Mouse (Mus musculus) R1 (cell line): ENCODE measurements around the gene C1galt1c1.

Experiments
- DNase-seq: peaks from one replicate; pipeline ENCODE4 v3.0.0-alpha.2; 2018; ENCODE audit warnings: low read depth, low spot score

Gene C1galt1c1

DNA sequence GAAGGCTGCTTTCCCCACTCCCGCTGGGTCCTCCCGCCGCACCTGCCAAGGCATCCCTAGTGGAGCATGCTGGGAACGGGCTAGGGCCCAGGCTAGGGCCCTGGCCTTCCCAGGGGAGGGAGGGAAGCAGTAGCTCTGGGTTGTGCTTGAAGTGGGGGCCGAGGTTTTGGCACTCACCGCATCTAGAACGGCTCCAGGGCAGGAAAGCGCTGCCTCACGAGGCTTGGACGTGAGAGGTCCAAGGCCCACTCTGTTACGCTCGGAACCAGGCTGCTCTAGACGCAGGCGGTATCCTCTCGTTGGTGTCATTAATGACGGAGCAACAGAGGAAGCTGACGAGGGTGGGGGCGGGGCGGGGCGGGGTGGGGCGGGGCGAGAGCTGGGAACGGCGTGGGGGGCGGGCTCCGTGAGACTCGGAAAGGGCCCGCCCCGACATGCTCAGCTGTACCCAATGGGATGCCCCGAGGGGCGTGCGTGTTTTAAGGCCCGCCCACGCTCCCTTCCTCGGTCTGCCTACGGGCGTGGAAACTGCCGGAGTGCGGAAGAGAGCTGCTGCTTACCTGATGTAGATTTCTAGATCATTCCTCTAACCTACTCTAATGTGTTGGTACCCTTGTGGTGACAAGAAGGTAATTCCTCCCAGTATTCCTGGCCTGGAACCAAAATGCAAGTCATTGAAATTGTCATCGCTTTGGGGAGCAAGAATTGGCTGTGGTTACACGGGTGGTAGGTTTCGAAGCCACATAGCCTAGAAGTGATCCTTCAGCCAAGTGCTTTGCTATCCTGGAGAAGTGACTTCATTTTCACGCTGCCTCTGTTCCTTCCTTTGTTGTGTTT is at the start of gene C1galt1c1:
Gene C1galt1c1, minus strand, starts transcription at position 287 of the 837 bp plus-strand sequence.
- DNase-seq, result peak; percentile 90

DNA sequence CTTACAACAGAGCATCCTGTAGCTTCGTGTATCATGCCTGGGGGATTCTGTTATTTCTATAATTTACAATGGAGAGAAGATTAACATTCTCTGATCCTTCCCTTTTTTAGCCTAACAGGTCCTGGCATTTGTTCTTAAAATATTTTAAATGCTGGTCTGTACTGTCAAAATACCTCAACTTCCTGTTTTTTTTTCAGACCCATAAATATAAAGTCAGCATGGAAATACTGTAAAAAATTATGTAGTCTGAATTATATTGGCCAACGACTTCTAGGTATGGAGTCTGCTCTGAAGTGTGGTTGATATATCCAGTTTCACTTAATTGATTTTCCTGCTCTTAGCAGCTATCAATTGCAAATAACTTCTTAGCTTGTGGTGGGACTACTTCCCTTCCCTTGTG is 47.1 kb upstream of the C1galt1c1 start:
- DNase-seq, result no peak

- no peak for DNase-seq
Measured at GRCm38 (mm10) chrX:38669111-38669903, 34.4 kb upstream of the C1galt1c1 start.

DNA sequence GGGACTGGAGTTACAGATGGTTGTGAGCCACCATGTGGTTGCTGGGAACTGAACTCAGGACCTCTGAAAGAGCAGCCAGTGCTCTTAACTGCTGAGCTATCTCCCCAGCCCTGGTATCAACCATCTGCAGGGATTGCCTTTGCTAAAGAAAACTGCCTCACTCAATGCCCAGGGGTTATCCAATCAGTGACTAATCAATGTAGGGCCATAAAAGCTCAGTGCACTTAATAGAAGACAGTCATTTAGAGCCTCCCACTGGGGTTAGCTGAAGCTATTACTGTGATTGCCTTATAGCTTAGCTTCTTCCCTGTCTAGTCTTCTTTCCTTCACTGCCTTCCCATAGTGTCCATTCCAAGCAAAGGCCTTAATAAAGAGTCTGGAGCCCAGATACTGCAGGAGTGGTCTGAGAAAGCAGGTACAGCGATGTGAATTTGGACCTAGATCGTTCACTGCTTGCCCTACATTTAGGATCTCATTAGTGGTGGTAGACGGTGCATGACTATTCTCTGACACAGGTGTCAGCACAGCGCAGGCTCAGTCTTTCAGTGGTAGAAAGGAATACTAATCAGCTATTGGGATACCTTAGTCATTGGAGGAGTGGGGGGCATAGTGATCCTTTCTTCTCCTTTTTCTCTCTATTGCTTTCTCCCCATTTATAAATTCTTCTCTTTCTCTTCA is 21.5 kb upstream of the C1galt1c1 start:
- no peak for DNase-seq

- DNase-seq, result peak; percentile 33
Measured at GRCm38 (mm10) chrX:38654681-38655080, 19.8 kb upstream of the C1galt1c1 start.

- DNase-seq, result peak; percentile 52
Measured at GRCm38 (mm10) chrX:38653181-38653580, 18.3 kb upstream of the C1galt1c1 start.

DNA sequence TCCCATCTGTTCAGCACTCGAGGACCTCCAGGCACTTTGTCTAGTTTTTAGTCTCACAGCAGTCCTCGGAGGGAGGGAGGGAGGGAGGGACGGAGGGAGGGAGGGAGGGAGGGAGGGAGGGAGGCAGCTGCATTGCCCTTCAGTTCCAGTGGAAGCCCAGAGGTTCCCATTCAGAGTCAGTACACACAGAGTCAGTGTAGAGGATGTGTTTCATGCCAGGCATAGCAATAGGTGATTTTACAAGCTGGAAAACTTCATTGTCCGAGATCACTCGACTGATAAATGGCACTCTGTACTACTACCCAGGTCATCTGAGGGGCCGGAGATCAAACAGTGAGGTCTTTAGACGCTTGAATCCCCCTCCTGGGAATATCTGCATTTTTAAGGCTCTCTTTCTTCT is 16.3 kb upstream of the C1galt1c1 start:
- peak; percentile 27 for DNase-seq

DNA sequence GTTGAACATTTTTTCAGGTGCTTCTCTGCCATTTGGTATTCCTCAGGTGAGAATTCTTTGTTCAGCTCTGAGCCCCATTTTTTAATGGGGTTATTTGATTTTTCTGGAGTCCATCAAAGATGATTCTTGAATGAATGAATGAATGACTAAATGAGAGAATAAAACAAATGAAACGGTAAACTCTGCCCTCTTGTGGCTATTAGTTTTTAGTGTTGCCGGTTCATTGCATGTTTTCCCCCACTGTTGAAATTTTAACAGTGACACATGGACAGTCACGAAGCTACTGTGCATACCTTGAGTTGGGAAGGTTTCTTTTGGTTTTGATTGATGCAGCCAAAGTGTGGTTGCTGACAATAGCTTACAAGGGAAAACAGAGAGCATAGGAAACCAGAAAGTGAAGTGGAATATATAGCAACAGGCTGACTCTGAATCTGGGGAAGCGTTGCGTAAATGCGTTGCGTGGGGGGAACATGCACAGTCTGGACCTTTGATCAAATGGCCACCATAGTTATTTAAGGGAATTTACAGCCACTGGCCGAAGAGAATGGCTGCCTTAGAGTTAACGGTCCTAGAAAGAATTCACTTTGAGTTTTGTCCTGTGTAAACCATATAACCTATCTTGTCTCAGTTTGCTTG is 15.6 kb upstream of the C1galt1c1 start:
- DNase-seq, result peak; percentile 25

DNA sequence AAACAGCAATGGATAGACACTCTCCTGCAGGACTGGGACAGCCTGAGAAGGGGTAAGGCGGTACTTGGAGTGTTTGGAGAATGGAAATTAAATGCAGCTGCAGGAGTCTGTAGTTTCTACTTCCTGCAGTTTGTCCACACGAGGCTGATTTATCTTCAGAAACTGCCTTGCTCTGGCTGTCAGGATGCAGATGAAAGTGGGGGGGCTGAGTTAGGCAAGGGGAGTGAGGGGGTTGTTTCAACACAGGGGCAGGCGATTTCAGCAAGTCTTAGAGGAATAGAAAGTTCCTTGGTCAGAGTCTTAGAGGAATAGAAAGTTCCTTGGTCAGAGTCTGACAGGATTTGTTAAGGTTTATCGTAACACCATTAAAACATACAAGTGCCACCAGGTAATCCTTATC is 7.3 kb upstream of the C1galt1c1 start:
- DNase-seq, result no peak

- no peak for DNase-seq
Measured at GRCm38 (mm10) chrX:38641435-38641834, 6.5 kb upstream of the C1galt1c1 start.

DNA sequence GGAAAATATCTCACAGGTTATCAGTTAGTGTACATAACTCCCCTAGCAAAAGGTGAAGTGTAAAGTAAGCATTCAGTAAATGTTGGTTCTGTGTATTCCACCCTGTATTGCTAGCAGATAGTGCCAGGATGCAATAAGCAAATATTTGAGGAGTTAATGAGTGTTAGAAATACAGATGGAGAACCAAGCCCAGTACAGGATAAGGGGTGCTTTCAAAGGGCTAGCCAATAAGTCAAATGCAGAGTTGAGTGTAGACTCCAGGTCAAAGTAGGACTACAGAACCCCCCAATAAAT is 698 bp upstream of the C1galt1c1 start:
- no peak for DNase-seq

- peak; percentile 20 for DNase-seq
Measured at GRCm38 (mm10) chrX:38600995-38601369, 33.9 kb downstream of the C1galt1c1 start.

GRCm38 (mm10) chrX:38600177-38600994 is 34.5 kb downstream of the C1galt1c1 start, which contains the start of gene Mcts1:
TSS of gene Mcts1 (plus strand) at chrX:38600578.
- DNase-seq, result peak; percentile 98

- no peak for DNase-seq
Measured at GRCm38 (mm10) chrX:38593180-38593889, 41.6 kb downstream of the C1galt1c1 start.

DNA sequence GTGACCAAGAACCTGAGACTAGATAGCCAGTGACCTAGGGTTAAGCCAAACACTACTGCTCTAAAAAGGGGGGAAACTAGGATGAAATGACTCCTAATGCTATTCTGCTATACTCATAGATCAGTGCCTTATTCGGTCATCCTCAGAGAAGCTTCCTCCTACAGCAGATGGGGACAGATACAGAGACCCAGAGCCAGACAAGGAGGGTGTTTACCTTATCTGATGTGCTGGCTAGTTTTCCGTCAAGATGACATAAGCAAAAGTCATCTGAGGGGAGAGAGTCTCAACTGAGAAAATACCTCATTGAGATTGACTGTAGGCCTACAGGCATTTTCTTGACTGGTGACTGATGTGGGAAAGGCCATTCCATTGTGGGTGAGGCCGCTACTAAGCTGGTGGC is 43.1 kb downstream of the C1galt1c1 start:
- no peak for DNase-seq

DNA sequence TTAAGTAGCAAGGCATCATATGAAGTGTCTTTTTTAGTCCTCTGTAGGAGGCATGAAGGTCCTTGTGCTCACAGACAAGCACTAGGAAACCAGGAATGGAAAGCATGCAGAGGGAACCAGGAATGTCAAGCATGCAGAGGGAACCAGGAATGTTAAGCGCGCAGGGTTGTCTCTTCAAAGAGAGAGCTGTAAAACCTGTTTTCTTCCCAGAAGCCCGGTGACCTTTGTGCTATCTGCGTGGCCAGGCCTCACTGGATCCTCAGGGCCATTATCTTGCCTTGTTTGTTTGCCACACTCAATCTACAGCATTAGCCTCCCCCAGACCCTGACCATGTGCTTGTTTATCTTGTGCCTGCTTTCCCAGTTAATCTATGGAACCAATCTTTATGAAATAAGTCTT is 45.1 kb downstream of the C1galt1c1 start:
- peak; percentile 93 for DNase-seq

DNA sequence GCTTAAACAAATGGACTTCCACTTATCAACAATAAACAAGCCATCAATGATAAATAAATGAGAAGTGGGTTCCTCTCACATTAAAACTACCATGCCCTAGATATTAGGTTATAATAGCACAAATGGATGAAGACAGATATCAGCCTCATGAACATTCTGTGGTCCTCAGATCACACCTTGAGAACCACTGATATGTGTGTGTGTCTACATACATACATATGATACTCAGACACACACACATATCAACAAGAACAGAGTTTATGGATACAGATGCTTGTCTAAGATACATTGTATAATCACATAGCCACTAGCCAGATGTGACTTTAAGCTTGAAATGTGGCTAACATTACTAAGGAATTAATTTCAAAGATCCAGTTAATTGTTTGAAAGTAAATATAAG is 51.6 kb downstream of the C1galt1c1 start:
- DNase-seq, result no peak

- no peak for DNase-seq
Measured at GRCm38 (mm10) chrX:38581140-38581539, 53.7 kb downstream of the C1galt1c1 start.
